Mouse (Mus musculus) myocyte (in vitro differentiated cells): ENCODE data around the gene Slamf7.

Source experiments
- MYOG ChIP-seq, 3 experiments: IDR thresholded peaks; one replicate each; pipeline ENCODE4 v1.6.1; 2011; ENCODE audit warnings: control low read depth in 2 of 3, low read depth in 2 of 3, mild to moderate bottlenecking in 2 of 3; ENCODE audit not compliant: insufficient read length in 2 of 3, control insufficient read depth in 1 of 3, insufficient read depth in 1 of 3
- POLR2A ChIP-seq: IDR thresholded peaks from one replicate; pipeline ENCODE4 v1.6.1; 2011; ENCODE audit warnings: low read depth, mild to moderate bottlenecking, control low read depth, moderate library complexity; ENCODE audit not compliant: insufficient read length
- POLR2AphosphoS2 ChIP-seq: IDR thresholded peaks from one replicate; pipeline ENCODE4 v1.6.1; 2011; ENCODE audit warnings: low read depth, control low read depth; ENCODE audit not compliant: insufficient read length
- USF1 ChIP-seq: IDR thresholded peaks from one replicate; pipeline ENCODE4 v1.6.1; 2011; ENCODE audit warnings: low read depth, mild to moderate bottlenecking, control low read depth, moderate library complexity

- no peak for TF ChIP-seq MYOG (IDR thresholded peaks at IDR 0.05; ENCODE audit: control insufficient read depth in 1 of 3, insufficient read depth in 1 of 3, insufficient read length in 2 of 3, low read depth in 2 of 3)
- TF ChIP-seq POLR2AphosphoS2 = no peak
- no peak for TF ChIP-seq POLR2A
- no peak for TF ChIP-seq USF1
These were observed 46.1 kb upstream of the Slamf7 start for GRCm38 (mm10) chr1:171698983-171699382.
